ENCODE assay signal across 8 mouse cellular contexts in the genomic region with DNA sequence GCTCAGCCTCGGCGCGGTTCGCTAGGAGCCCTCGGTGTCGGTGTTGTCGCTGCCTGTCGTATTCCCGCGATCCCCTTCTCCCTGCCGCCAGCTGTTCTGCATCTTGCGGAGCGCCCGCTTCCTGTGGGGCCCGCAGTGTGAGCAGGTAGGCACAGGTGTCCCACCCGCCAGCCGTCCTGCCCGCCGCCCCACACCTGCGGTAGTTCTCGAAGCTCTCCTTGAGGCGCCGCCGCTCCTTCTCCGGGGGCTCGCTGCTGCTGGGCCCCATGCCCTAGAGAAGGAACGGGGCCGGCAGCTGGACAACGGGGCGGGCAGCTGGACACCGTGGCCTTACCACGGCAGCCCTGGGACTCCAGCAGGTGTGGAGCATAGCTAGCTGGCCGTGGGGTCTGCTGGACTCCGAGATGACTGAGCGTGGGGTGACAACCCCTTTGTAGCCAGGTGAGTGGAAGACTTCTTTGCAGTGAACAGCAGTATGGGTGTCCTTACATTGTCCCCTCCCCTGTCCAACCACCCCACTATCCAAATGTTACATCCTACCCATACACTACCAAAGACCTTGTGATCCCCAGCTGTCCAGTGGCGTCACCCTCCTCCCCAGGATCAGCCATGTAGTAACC. TPM values are rescaled to one million over a fixed set of nuclear protein-coding genes. Genes with fewer than 3 reads are reported as not detected.
DNase-seq lines count a peak whose midpoint lies in the region; ATAC-seq lines count a peak whose summit lies in the region.

No protein-coding gene starts in this region.

- peak; percentile 32 for ATAC-seq in megakaryocyte progenitor cell, adult 5-6 weeks (replicated peaks; ENCODE audit: poor library complexity)

- WGBS in hindbrain, embryonic 10.5 days = 2% methylated on average over 36 of the region's 36 CpGs

- H3K4me3 ChIP-seq in hindbrain, embryonic 10.5 days = peak overlapping the region; percentile 89

- no peaks in the 10 kb centered on the region for H3K9me3 ChIP-seq in hindbrain, embryonic 10.5 days

- peak; percentile 38 for DNase-seq in left cerebral cortex, postnatal 4 days
- no peak for DNase-seq in left cerebral cortex, adult 11 months (ENCODE audit: low spot score)
- DNase-seq in adrenal gland, postnatal 14 days = peak; percentile 48
- peak; percentile 53 to 59 for DNase-seq in cerebellum, postnatal 36 days
- no peak for DNase-seq in hindbrain, embryonic 10.5 days (ENCODE audit: low spot score)
- peak; percentile 88 for DNase-seq in thymus, postnatal 14 days
- no peak for DNase-seq in embryo, embryonic 11 days

- peaks cover 49% of the 10 kb centered on the region for H3K4me1 ChIP-seq in hindbrain, embryonic 10.5 days (replicated peaks)

- peaks cover 31% of the 10 kb centered on the region for H3K36me3 ChIP-seq in hindbrain, embryonic 10.5 days

- H3K27ac ChIP-seq in hindbrain, embryonic 10.5 days = peak overlapping the region; percentile 97

- no peaks in the 10 kb centered on the region for H3K27me3 ChIP-seq in hindbrain, embryonic 10.5 days (ENCODE audit: insufficient read depth, poor library complexity, severe bottlenecking)

- intact Hi-C loops in left cerebral cortex, postnatal 4 days (cut with DNase I) = no loop called here

RNA-seq across cellular contexts. Expression of gene Dnlz, which starts 0.5 kb away (rescaled TPM):
- total RNA-seq in left cerebral cortex, postnatal 4 days (2021) = 10 to 100 TPM; 23.3 to 25.8 TPM
- 19.0 and 19.8 TPM in 2 replicates for total RNA-seq in adrenal gland, postnatal 14 days (2021)
- 36.8 and 38.8 TPM in 2 replicates for polyA plus RNA-seq in hindbrain, embryonic 10.5 days (2016; fragmentation: Nextera tagmentation; extraction: Ambion mirVana)
- total RNA-seq in megakaryocyte progenitor cell, adult 5-6 weeks (2015) = 6.4 and 6.8 TPM in 2 replicates
- 5.8 and 6.9 TPM in 2 replicates for total RNA-seq in megakaryocyte progenitor cell, adult 5-6 weeks (2017)

RNA-seq across cellular contexts. Expression of gene Card9, which starts 8.3 kb away (rescaled TPM):
- 1 to 10 TPM; 1.1 to 1.4 TPM for total RNA-seq in left cerebral cortex, postnatal 4 days (2021)
- total RNA-seq in adrenal gland, postnatal 14 days (2021) = 1.2 and 1.6 TPM in 2 replicates
- polyA plus RNA-seq in hindbrain, embryonic 10.5 days (2016; fragmentation: Nextera tagmentation; extraction: Ambion mirVana) = 0.62 and 1.1 TPM in 2 replicates
- 27.3 and 33.3 TPM in 2 replicates for total RNA-seq in megakaryocyte progenitor cell, adult 5-6 weeks (2015)
- 99.2 and 121 TPM in 2 replicates for total RNA-seq in megakaryocyte progenitor cell, adult 5-6 weeks (2017)

RNA-seq across cellular contexts. Expression of gene Snapc4, which starts 28.1 kb away (rescaled TPM):
- total RNA-seq in left cerebral cortex, postnatal 4 days (2021) = 100 to 1,000 TPM in 1 of 2 experiments, 10 to 100 TPM in 1; 86.5 to 101 TPM
- total RNA-seq in adrenal gland, postnatal 14 days (2021) = 26.9 and 33.7 TPM in 2 replicates
- polyA plus RNA-seq in hindbrain, embryonic 10.5 days (2016; fragmentation: Nextera tagmentation; extraction: Ambion mirVana) = 35.3 and 35.5 TPM in 2 replicates
- 15.6 and 23.2 TPM in 2 replicates for total RNA-seq in megakaryocyte progenitor cell, adult 5-6 weeks (2015)
- total RNA-seq in megakaryocyte progenitor cell, adult 5-6 weeks (2017) = 35.6 and 41.8 TPM in 2 replicates

RNA-seq across cellular contexts. Expression of gene Entr1, which starts 36.7 kb away (rescaled TPM):
- total RNA-seq in left cerebral cortex, postnatal 4 days (2021) = 100 to 1,000 TPM; 186 to 187 TPM
- total RNA-seq in adrenal gland, postnatal 14 days (2021) = 83.5 and 94.9 TPM in 2 replicates
- polyA plus RNA-seq in hindbrain, embryonic 10.5 days (2016; fragmentation: Nextera tagmentation; extraction: Ambion mirVana) = 136 and 141 TPM in 2 replicates
- 44.4 and 53.5 TPM in 2 replicates for total RNA-seq in megakaryocyte progenitor cell, adult 5-6 weeks (2015)
- 33.6 and 37.9 TPM in 2 replicates for total RNA-seq in megakaryocyte progenitor cell, adult 5-6 weeks (2017)

RNA-seq across cellular contexts. Expression of gene Pmpca, which starts 36.7 kb away (rescaled TPM):
- total RNA-seq in left cerebral cortex, postnatal 4 days (2021) = 10 to 100 TPM; 93.6 to 98.6 TPM
- total RNA-seq in adrenal gland, postnatal 14 days (2021) = 122 TPM in 2 replicates
- polyA plus RNA-seq in hindbrain, embryonic 10.5 days (2016; fragmentation: Nextera tagmentation; extraction: Ambion mirVana) = 132 and 139 TPM in 2 replicates
- 36.7 and 50.1 TPM in 2 replicates for total RNA-seq in megakaryocyte progenitor cell, adult 5-6 weeks (2015)
- total RNA-seq in megakaryocyte progenitor cell, adult 5-6 weeks (2017) = 52.8 and 62.4 TPM in 2 replicates

Comparison
In these comparisons a context has a peak if more than half of its experiments do, and no peak if none do; other contexts are left out.
1. DNase-seq: peak in left cerebral cortex, postnatal 4 days (single experiment), adrenal gland, postnatal 14 days (single experiment), cerebellum, postnatal 36 days (2 of 2) and thymus, postnatal 14 days (single experiment); none in left cerebral cortex, adult 11 months (single experiment), hindbrain, embryonic 10.5 days (single experiment) and embryo, embryonic 11 days (single experiment).
2. RNA of gene Card9, which starts 8.3 kb away (total RNA-seq): 27.3 to 121 TPM in megakaryocyte progenitor cell, adult 5-6 weeks; 1.1 to 1.4 TPM in left cerebral cortex, postnatal 4 days and 1.2 to 1.6 TPM in adrenal gland, postnatal 14 days; every median in the first group is over 10 times any median in the second.